Mouse (Mus musculus) adrenal gland, postnatal 14 days (tissue): ENCODE data around the gene Rchy1. TPM values are rescaled to one million over a fixed set of nuclear protein-coding genes. Genes with fewer than 3 reads are reported as not detected.
A peak's percentile ranks its signal among the peaks of the same experiment; 100 is the strongest.
"Not testable (repeated sequence)": the region's sequence is repeated elsewhere in the genome, so short reads cannot be mapped to it uniquely, and the experiment has no call there.

Source experiments
- DNase-seq: peaks from one replicate; pipeline ENCODE4 v3.0.0; 2021; ENCODE audit warnings: mixed read lengths
- total RNA-seq: library from RNA; stranded (reverse); gene quantifications from 2 replicates; pipeline ENCODE4 v1.2.3, GENCODE M21; 2021

The Rchy1 gene
- total RNA-seq, 1 experiment from 2014 or later = 56.4 TPM

DNA sequence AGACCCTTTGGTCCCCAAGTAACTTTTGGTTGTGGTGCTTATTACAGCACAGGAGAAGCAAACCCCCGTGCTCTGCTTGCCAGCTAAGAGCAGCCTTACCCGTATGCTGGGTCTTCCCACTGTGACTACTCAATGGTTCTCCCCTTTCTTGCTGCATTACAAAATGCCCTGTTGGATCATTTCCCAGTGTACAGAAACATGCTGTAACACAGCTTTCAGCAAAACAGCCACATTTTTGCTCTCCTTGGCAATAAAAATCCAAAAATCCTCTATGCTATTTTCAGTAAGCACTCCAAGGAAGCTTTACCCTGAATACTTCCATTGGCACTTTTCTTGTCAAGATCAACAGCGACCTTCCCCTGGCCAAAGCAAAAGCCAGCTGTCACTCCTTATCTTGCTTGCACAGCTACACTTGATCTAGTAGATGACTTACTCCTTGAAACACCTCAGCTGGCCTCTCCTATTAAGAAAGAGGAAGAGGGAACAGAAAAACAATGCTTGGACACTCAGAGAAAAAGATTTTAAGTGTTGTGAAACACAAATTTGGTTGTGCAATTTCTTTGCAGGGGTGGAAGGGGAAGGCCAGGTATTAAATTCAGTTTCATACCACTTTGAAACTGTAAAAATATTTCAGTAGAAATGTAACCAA lies 2.1 kb downstream of the Rchy1 start:
- peak; percentile 31 for DNase-seq

DNA sequence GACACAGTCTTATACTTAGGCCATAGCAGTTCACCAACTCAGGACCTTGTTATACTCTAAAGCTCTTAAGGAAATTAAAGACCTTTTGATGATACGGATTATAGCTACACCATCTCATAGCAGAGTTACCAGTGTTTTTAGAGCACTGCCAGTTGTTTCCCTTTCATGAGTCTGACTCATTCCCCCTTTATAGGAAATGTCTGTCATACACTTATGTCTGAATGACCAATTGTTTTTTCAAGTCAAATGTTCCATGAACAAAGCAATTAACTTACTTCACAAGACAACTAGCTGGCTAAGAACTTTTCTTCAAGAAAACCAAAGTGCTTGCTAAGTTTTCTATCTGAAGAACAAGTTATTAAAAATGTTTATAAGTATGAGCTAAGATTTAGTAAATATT lies 2.9 kb downstream of the Rchy1 start:
- DNase-seq = no peak

DNA sequence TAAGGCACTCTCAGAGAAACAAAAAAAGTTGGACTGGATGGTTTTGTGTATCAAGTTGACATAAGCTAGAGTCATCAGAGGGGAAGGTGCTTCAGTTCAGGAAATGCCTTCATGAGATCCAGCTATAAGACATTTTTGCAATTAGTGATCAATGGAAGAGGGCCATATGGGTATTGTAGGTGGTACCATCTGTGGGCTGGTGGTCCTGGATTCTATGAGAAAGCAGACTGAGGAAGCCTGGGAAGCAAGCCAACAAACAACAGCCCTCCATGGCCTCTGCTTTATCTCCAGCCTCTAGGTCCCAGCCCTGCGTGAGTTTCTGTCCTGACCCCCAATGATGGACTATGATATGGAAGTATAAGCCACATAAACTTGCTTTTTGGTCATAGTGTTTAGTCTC lies 3.8 kb downstream of the Rchy1 start:
- no peak for DNase-seq

DNA sequence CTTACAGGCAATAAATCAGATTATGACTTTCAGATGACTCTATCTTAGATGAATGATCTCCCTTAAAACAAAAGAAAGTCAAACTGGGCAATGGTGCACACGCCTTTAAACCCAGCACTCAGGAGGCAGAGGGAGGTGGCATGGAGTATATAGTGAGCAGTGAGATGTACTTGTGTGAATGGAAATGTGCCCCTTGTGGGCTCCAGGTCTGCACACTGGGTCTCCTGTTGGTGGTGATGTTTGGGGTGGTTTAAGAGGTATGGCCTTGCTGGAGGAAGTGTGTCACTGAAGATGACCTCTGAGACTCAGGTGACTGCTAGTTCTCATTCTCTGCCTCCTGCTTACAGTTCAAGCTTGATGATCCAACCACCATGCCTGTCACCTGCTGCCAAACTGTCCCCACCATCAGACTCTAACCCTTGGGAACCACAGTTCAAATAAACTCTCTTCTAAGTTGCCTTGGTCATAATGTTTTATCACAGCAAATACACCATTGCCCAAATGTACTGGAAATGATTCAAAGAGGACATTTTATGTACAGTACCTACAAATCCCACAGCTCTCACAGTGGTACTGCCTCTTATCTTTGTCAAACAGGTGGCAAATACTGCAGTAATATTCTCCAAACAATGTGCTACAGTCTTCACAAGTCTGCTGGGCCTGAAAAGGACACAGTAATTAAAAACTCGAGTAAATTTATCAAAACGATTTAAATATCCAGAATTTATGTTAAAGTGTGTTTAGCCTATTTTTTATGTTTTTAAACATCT lies 5.7 kb downstream of the Rchy1 start:
- DNase-seq = no peak

DNA sequence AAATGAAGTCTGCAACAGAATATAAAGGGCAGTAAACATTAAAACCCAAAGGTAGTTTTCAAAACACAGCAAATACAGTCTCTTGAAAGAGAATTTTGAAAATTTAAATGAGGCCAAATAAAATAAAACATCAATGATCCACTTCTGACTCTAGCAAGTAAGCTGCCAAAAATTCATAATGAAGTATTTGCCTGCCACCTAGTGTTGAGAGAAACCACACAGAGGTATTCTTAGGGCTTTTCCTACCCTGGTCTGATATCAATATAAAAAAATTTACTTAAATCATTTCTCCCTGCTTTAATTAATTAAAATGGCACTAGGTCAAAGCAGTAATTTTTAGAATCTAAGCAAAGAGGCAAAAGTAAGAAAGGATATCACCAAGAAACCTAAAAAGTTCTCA lies 11.5 kb downstream of the Rchy1 start:
- DNase-seq = no peak

DNA sequence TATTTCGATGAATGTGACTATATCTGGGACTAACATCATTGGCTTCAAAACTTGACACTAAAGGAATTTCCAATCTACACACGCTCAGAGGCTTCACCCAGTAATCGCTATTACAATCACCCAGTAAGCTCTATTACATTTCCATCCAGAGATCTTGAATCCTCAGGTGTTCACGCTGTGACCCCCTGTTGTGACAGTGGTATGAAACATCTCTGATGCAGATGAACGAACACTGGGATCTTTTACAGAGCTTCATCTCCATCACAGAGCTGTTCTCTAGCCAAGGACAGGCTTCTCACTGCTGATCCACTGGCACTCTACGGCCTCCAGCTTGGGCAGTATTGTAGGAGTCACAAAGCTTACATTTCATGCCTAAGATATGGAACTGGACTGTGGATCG lies 13.4 kb downstream of the Rchy1 start:
- DNase-seq = no peak

DNA sequence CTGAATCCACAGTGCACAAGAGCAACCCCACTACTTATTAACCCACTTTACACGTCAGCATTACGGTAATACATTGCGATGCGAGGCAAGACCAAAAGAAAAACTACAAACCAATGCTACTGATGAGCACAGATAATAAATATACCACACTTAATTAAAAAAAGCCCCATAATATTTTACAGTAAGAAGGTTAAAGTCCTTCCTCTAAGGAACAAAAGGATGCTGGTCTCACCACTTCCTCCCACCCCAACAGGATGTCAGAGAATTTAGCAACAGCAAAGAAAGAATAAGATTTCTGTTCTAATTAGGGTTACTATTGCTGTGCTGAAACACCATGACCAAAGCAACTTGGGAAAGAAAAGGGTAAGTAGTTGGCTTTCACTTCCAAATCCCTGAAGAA lies 15.9 kb downstream of the Rchy1 start:
- DNase-seq = no peak

DNA sequence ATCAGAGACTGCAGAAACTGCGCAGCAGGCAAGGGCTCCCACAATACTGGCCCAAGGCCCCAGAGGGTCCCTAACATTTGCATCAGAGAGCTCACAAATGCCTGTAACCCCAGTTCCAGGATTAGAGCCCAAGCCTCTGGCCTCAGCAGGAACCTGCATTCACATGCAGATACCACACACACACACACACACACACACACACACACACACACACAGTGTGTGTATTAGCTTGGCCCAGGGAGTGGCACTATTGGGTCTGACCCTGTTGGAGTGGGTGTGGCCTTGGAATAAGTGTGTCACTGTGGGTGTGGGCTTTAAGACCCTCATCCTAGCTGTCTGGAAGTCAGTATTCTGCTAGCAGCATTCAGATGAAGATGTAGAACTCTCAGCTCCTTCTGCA lies 17.3 kb downstream of the Rchy1 start:
- not testable (repeated sequence) for DNase-seq

DNA sequence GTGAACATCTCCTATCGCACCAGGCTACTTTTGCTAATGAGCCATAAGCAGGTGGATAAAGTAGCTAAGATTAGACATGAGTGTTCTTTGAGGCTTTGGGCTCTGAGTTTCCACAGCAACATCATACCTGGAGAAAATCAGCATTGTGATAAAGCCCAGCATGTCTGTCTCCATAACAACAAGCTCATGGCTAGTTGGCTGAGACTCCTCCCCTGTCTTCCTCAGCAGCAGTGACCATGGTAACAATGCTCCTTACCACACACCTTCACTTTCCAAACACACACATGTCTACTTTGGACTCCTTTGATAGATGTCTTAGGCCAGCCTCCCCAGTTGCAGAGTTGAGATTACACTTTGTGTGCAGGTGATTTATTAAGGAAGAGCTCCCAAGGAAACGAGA lies 49.6 kb downstream of the Rchy1 start:
- DNase-seq = no peak

DNA sequence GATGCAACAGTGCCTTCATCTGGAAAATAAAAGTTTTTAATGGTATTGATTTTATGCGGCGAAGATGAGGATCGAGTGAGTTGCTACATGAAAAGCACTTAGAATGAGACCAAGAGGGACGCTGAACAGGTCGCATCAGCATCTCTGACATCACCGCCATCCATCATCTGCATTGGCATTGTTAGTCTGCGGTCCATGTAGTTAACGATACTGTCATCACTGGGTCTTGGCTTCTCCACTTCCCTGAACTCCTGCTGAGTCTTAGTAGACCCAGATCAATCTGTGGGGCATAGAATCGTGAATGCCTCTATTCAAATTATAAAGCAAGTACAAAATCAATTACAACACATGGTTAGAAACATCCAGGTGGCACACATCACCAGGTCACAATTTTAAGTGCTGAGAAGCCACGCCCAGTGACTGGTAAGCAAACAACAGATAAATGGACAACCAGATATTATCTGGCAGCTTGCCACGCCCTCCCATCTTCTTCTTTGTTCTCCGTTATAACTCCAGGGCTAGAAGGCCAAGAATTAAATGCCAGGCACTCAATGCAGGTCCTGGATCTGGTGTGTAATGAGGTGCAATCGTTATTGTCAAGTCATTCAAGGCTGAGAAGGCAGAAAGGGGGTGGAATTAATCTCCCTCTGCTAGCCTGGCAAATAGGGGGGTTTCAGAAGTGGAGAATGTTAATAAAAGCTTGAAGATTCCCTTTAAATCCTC lies 51.3 kb downstream of the Rchy1 start:
- DNase-seq = no peak

DNA sequence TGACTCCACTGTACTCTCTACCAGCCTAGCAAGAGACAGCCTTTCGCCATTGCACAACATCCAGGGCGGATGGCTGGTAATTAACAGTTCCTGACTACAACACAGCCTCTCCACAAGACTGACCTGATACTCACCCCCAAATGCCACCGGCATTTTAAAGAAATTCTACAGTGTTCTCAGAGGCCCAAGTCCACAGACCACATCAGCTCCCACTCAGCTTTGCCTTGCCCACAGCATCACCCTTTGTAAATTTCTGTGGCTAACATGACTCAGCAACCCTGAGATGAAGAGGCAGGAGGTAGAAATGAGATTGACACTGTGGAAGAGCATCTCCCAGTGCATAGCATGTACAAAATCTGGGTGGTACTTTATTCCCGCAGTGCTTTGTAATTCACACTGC lies 52.3 kb downstream of the Rchy1 start:
- no peak for DNase-seq

DNA sequence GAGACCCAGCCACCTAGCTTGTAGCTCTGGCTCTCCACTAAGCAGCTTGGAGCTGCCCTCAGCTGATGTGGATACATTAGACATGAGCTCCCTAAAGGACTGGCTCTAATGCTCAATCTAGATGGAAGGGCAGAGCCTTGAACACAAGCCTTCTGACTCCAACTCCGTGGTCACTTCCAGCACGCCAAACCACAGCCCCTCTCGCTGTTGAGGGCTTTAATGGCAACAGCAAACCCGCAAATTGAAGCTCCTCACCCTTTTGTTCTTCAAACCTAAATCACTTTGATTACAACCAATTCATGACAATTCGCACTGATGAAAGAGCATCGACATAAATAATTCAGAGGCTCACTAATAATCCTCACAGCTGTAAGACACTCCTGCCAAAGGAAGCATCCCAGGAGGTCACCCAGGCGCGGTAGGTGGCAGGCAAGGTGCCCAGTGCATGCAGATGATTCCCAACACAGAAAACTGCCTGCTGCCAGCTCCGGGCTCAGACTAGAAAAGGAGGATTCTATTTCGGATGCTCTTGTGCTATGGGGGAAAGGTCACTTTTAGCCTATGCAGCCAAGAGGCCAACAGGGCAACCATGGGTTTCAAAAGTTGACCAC lies 53.8 kb downstream of the Rchy1 start:
- peak; percentile 19 for DNase-seq

Other genes with a start within 250 kb of the Rchy1 start
- not detected in 2 replicates for gene Odaph, start 24.4 kb upstream of the Rchy1 start, total RNA-seq
- gene Cdkl2, start 80.8 kb upstream of the Rchy1 start, total RNA-seq = 4.4 and 5.1 TPM in 2 replicates
- gene G3bp2, start 120.7 kb upstream of the Rchy1 start, total RNA-seq = 105 and 123 TPM in 2 replicates
- gene Uso1, start 174.9 kb upstream of the Rchy1 start, total RNA-seq = 72.1 and 77.0 TPM in 2 replicates